Mouse (Mus musculus) E14TG2a.4 (cell line): ENCODE data around the gene H2afy2.

Experiments used
- H3K27me3 ChIP-seq: 2 replicates; pipeline ENCODE4 v1.6.1; 2014; ENCODE audit warnings: low read length, control low read depth; ENCODE audit not compliant: insufficient read depth
- H3K36me3 ChIP-seq: 2 replicates; pipeline ENCODE4 v1.6.1; 2014; ENCODE audit warnings: low read length, control low read depth; ENCODE audit not compliant: insufficient read depth
- H3K4me1 ChIP-seq: replicated peaks from 2 replicates; pipeline ENCODE4 v1.6.1; 2014; ENCODE audit warnings: low read depth, low read length, control low read depth
- H3K4me3 ChIP-seq: replicated peaks from 2 replicates; pipeline ENCODE4 v1.5.1; 2014; ENCODE audit warnings: mild to moderate bottlenecking, low read length
- H3K9me3 ChIP-seq: 2 replicates; pipeline ENCODE4 v1.6.1; 2014; ENCODE audit warnings: low read length, control low read depth
- CTCF ChIP-seq: conservative IDR thresholded peaks from 2 replicates; pipeline ENCODE4 v1.5.1; 2014; ENCODE audit warnings: low read length
- NANOG ChIP-seq: IDR thresholded peaks from 2 replicates; pipeline ENCODE4 v1.6.1; 2014; ENCODE audit warnings: borderline replicate concordance, low read length, mixed read lengths
- POU5F1 ChIP-seq: IDR thresholded peaks from 2 replicates; pipeline ENCODE4 v1.6.1; 2014; ENCODE audit warnings: low read length, borderline replicate concordance

The H2afy2 gene

GRCm38 (mm10) chr10:61783621-61784251 is at the start of gene H2afy2:
H2afy2 (minus strand) TSS chr10:61784147.
- Histone ChIP-seq H3K9me3 (no peaks in the 10 kb centered on the region), H3K27me3 (peaks cover 55% of the 10 kb centered on the region), H3K4me3 (peak within 1 kb of the TSS; percentile 93), H3K36me3 (no peaks in the 10 kb centered on the region), H3K4me1 (peaks cover 65% of the 10 kb centered on the region)
- TF ChIP-seq CTCF = no peak
- no peak for TF ChIP-seq NANOG
- no peak for TF ChIP-seq POU5F1

GRCm38 (mm10) chr10:61832713-61833112 is 48.8 kb upstream of the H2afy2 start:
- no peak for TF ChIP-seq NANOG
- no peak for TF ChIP-seq POU5F1
- no peak for TF ChIP-seq CTCF
- Histone ChIP-seq H3K4me3 (no peak overlapping the region), H3K9me3 (no peaks in the 10 kb centered on the region), H3K27me3 (peaks cover 8% of the 10 kb centered on the region; the same call in 1 of the 2 replicates), H3K4me1 (peaks cover 75% of the 10 kb centered on the region), H3K36me3 (no peaks in the 10 kb centered on the region)

- peak overlapping the region; percentile 60 for H3K4me3 ChIP-seq
- H3K9me3 ChIP-seq = no peaks in the 10 kb centered on the region
- H3K27me3 ChIP-seq = peaks cover 18% of the 10 kb centered on the region
- no peaks in the 10 kb centered on the region for H3K36me3 ChIP-seq
- TF ChIP-seq NANOG = no peak; the same call in 1 of the 2 replicates
- no peak for TF ChIP-seq POU5F1
- no peak for TF ChIP-seq CTCF
- peaks cover 80% of the 10 kb centered on the region for H3K4me1 ChIP-seq
Observed at GRCm38 (mm10) chr10:61831741-61832140, 47.8 kb upstream of the H2afy2 start.

- H3K4me3 ChIP-seq = peak overlapping the region; percentile 60
Observed at GRCm38 (mm10) chr10:61831251-61831650, 47.3 kb upstream of the H2afy2 start.

GRCm38 (mm10) chr10:61830817-61831216 is 46.9 kb upstream of the H2afy2 start:
- no peaks in the 10 kb centered on the region for H3K9me3 ChIP-seq
- H3K36me3 ChIP-seq = no peaks in the 10 kb centered on the region
- H3K4me3 ChIP-seq = peak overlapping the region; percentile 68
- peaks cover 89% of the 10 kb centered on the region for H3K4me1 ChIP-seq
- no peak for TF ChIP-seq NANOG
- TF ChIP-seq CTCF = no peak
- no peak for TF ChIP-seq POU5F1
- peaks cover 25% of the 10 kb centered on the region for H3K27me3 ChIP-seq

More at GRCm38 (mm10) chr10:61831251-61831650, 47.3 kb upstream of the H2afy2 start:
- Histone ChIP-seq H3K4me1 (peaks cover 85% of the 10 kb centered on the region), H3K27me3 (peaks cover 22% of the 10 kb centered on the region), H3K9me3 (no peaks in the 10 kb centered on the region), H3K36me3 (no peaks in the 10 kb centered on the region)
- TF ChIP-seq NANOG (no peak), POU5F1 (no peak), CTCF (no peak)

GRCm38 (mm10) chr10:61829046-61829445 is 45.1 kb upstream of the H2afy2 start:
- no peak for TF ChIP-seq POU5F1
- TF ChIP-seq NANOG = peak; percentile 80; the same call in 1 of the 2 replicates
- TF ChIP-seq CTCF = no peak
- peak overlapping the region; percentile 68 for H3K4me3 ChIP-seq
- no peaks in the 10 kb centered on the region for H3K9me3 ChIP-seq
- H3K27me3 ChIP-seq = peaks cover 33% of the 10 kb centered on the region
- H3K36me3 ChIP-seq = no peaks in the 10 kb centered on the region
- H3K4me1 ChIP-seq = peaks cover 86% of the 10 kb centered on the region

GRCm38 (mm10) chr10:61827950-61828936 is 44.3 kb upstream of the H2afy2 start:
- Histone ChIP-seq H3K9me3 (no peaks in the 10 kb centered on the region), H3K4me3 (peak overlapping the region; percentile 63), H3K27me3 (peaks cover 33% of the 10 kb centered on the region), H3K36me3 (no peaks in the 10 kb centered on the region), H3K4me1 (peaks cover 84% of the 10 kb centered on the region)
- TF ChIP-seq POU5F1 (no peak), CTCF (no peak), NANOG (no peak)

- H3K4me1 ChIP-seq = peaks cover 82% of the 10 kb centered on the region
- peaks cover 33% of the 10 kb centered on the region for H3K27me3 ChIP-seq
- H3K4me3 ChIP-seq = peak overlapping the region; percentile 63
- H3K9me3 ChIP-seq = no peaks in the 10 kb centered on the region
- TF ChIP-seq CTCF (no peak), POU5F1 (no peak), NANOG (no peak)
- H3K36me3 ChIP-seq = no peaks in the 10 kb centered on the region
Observed at GRCm38 (mm10) chr10:61826753-61827435, 42.9 kb upstream of the H2afy2 start.
